Mouse (Mus musculus) kidney, postnatal 4 days (tissue): Measurements from ENCODE around the gene Hecw2.

Experiments
- DNase-seq, 2 experiments: peaks; one replicate each; pipeline ENCODE4 v3.0.0; 2021; ENCODE audit warnings: mixed read lengths in 2 of 2

The Hecw2 gene

GRCm38 (mm10) chr1:54194954-54195305 lies at the start of gene Hecw2:
TSS of gene Hecw2 (minus strand) at chr1:54195168.
- peak; percentile 46 to 54 for DNase-seq

DNA sequence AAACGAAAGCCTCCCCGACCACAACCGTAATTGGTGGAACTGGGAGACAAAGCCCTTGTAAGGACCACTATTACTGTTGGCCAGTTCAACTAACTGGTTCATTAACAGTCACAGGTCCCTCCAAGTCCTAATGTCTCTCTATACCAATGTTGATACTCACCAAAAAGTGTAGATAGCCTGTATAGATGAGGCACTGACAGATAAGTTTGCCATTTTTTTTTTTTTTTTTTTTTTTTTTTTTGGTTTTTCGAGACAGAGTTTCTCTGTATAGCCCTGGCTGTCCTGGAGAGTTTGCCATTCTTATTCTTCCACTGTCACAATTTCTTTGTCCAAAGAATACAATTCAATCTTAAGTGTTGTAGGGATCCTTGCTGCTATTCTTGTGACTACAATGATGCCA lies 47.8 kb upstream of the Hecw2 start:
- DNase-seq, result no peak

GRCm38 (mm10) chr1:54220273-54220672 lies 25.3 kb upstream of the Hecw2 start:
- no peak for DNase-seq

- peak; percentile 54 to 70 for DNase-seq
These were observed 600 bp downstream of the Hecw2 start for GRCm38 (mm10) chr1:54194183-54194953.

DNA sequence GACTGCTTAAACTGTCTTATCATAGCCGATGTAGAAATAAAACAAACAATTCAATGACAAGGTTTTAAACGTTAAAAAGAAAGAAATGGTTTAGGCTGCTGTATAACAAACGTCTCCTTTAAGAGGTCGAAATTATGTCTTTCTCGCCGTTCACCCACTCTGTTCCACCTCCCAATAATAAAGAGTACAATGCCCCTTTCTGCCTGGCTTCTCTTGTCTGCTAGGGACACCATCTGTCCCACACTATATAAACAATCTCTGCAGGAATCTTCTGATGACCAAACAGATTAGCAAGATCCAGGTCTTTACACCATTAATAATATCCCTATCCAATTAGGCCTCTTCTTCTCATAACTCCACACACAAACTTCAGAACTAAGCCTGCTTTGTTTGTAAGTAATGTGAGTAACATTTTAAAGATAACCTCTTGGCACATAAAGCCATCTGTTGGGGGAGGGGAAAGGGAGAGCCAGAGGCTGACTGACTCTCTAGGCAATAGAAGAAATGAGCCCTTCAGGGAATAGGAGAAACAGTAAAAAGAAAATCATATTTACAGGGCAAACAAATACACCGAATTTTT lies 1.7 kb downstream of the Hecw2 start:
- DNase-seq, result no peak

GRCm38 (mm10) chr1:54187579-54187978 lies 7.4 kb downstream of the Hecw2 start:
- no peak for DNase-seq

GRCm38 (mm10) chr1:54186347-54186746 lies 8.6 kb downstream of the Hecw2 start:
- no peak for DNase-seq

GRCm38 (mm10) chr1:54180663-54181062 lies 14.3 kb downstream of the Hecw2 start:
- no peak for DNase-seq

DNA sequence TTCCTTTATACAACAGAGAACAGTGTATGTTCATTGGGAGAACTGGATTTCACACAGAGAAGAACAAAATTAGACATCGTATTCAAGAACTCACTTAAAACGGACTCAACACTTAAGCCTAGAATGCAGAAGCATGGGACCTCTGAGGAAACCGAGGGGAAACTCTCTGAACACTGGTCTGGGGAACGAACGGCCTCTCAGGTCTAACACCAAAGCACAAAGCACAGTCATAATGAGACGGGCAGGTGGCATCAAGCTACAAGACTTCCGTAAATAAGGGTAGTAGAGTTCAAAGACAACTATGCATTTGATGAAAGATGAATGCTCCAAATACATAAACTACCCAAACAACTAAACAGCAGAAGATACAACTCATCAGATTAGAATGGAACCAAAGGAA lies 15.8 kb downstream of the Hecw2 start:
- DNase-seq, result no peak

DNA sequence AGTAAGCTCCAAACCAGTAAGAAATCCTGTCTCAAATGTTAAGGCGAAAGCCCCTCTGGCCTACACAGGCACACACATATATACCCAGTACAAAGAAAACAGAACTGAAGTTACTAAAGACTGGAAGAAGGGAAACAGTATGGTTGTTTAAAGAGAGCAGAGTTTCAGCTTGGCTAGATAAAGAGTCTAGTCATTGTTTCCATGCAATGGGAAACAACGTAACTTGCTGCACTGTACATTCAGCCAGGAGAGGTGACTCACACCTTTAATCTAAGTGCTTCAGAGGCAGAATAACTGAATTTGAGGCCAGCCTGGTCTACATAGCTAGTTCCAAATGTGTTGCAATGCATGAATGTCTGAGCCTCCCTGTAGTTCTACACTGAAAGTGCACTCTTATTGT lies 18.4 kb downstream of the Hecw2 start:
- no peak for DNase-seq

GRCm38 (mm10) chr1:54168014-54168413 lies 27.0 kb downstream of the Hecw2 start:
- DNase-seq, result no peak

DNA sequence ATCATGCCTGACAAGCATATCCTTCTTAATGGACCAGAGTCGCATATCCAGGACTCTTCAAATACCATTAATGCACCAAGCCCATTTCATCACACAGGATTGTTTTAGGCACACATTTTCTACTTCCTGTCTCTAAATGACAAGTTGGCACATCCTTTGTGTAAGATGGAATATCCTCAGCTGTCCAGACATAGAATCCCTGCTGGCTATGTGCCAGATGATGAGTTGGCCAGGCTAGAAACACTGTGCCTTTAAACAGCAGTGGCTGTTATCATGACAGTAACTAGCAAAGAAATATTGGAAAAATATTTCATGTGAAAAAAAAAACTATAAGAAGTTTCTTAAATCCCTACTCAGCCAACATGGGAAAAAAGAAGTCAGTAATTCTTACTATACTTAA lies 35.4 kb downstream of the Hecw2 start:
- peak in 1 of 2 experiments; percentile 9 for DNase-seq

- no peak for DNase-seq
These were observed 41.7 kb downstream of the Hecw2 start for GRCm38 (mm10) chr1:54153216-54153786.

- DNase-seq, result no peak
These were observed 49.9 kb downstream of the Hecw2 start for GRCm38 (mm10) chr1:54145106-54145505.

DNA sequence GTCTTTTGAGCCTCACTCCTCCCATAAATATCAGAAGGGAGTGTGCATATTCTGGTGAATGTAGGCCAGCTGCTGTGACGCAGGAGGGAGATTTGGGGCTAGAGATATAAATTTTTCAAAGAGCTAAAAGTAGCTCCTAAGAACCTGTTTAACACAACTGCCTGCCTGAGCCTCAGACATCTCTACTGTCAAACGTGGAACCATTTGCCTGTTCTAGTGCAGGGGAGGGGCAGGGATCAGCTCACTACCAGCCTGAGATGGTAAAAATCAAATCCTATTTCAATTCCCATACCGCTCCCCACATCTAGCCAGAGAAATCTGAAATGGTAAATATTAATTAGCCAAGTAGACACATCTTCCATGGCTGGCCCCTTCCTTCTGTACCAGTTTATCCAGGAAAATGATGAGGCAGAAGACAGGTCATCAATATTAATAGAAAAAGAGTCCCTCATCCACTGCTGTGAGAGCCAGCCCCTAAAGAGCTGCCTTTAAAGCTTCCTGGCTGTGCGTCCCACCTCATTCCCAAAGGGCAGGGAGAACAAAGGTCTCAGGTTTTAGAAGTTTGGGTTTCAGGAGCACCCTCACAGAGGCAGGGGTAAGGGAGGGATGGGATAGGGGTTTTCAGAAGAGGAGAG lies 61.0 kb downstream of the Hecw2 start:
- no peak for DNase-seq

GRCm38 (mm10) chr1:54128714-54129431 lies 66.1 kb downstream of the Hecw2 start:
- no peak for DNase-seq

DNA sequence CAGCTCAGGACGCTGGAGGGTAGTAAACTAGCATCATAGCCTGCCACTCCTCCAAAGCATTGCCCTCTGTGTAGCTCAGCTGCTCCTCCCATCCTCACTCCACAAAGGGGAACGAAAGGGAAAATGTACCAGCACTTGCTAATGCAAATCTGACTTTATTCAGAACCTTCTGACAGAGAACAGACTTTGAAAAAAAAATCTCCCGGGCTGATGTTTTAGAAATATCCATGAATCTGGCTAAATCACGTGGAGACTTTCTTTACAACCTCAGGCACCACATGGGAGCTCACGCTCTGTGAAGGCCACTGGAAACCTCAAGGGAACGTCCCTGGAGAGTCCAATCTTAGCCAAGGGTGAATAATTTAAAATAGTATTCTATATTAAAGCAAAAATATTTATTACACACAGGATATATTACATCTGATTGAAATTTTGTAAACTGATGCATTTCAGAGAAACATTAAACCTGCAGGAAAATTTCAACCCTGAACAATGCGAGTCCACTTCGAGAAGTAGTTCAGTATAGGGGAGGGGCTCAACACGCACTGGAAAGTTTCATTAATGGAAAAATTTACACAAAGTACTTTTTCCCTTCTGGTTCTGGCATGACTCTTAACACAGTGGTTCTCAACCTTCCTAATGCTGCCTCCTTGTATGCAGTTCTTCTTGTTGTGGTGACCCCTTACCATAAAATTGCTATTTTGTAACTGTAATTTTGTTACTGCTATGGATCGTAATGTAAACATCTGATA lies 67.8 kb downstream of the Hecw2 start:
- no peak for DNase-seq

DNA sequence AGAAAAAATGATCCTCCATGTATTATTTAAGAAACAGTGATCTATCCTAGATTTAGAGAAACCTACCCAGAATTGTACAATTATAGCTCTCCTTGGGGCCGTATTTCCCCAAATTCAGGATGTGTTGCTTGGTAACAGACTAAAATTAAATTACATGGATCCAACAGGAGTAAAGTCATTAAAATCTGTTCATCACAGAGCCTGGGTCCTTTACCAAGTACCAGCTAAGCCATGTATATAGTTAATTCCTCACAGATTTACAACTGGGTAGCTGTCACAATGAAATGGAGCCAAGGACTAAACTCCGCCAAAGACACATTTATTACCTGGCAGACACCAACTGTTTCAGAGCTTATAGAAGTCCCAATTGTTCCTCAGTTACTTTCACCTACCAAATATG lies 72.4 kb downstream of the Hecw2 start:
- no peak for DNase-seq

DNA sequence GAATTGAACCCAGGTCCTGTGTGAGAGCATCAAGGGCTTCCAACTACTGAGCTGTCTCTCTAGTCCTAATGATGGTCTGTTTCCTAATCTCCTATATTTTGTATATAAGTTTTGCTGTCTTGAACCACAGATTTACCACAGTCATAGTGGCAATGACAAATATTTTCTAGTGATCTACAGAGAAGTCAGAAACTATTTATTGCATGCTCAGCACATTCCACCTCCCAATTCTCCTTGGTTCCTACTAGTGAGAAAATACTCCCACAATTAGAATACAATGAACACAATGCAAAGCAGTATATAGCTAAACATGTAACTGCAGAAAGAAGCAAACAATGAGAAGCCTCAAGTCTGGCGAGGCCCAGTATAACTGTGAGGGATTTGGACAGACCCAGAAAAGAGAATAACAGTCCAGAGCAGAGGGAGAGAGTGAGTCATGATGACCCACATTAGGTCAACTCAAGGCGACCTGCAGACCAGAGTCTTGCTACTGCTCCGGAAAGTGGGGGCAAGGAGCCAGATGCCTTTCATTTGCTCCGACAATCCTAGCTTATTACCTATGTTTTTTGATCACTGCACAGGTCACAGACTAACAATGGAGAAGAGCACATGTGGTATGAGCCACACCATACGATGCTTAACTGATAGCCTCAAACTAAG lies 73.8 kb downstream of the Hecw2 start:
- no peak for DNase-seq

DNA sequence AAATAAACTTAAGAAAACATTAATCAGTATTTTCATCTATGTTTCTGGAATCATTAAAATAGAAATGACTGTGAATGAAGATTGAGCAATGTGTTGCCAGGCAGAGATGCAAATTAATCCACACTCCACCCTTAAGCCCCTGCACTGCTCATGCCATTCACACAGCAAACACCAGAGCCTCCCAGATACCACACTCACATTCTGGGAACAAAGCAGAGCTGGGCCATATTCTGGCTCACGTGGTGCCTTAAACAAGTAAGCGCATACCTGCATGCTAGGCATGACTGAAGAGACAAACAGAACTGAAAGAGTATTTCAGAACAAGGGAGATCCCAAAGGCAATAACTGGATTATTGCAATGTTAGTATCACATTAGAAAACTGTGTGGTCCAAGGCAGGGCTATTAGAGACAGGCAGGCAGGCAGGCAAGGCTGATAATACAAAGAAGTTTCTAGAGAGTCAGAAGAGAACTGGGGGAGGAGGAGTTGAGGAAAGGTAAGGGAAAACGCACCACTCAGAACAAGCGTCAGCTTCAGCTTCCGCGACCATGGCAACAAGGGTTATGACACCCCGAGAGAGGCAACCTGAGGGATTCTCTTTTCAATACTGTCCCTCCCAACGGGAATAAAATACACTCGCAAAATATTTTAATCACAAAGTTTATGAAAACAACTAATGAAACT lies 75.2 kb downstream of the Hecw2 start:
- DNase-seq, result no peak

DNA sequence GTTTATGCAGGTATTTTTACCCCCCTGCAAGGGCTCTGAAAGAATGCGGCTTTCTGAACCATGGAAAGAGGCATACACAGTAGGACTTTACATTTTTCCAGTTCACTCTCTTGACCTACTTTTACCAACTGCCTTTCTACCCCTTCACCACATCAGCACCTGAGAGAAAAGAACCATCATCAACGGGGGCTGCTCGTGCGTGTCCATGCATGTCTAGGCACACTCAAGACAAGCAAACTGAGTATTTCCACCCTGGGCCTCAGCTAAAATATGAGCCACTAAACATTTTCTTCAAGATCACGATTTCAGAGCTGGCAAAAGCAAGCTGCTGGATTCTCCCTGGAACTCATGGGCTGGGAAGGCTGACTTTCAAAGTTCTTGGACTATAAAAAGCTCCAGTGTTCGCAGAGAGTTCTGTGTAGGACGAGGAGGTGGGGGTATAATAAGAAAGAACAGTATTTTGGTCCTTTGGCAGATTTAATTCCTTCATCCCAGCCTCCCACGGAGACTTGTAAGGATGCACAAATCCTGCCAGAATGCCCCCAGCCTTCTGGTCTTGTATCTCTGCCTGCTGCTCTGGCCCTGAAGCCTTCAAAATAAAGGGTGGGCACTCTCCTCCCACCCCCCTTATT lies 76.5 kb downstream of the Hecw2 start:
- no peak for DNase-seq
